Mouse (Mus musculus) thymus, adult 18-20 months (tissue): ENCODE data around the gene Grk2.

Experiments used
- DNase-seq, 2 experiments: peaks; one replicate each; pipeline ENCODE4 v3.0.0; 2022; ENCODE audit warnings: mixed read lengths in 2 of 2

Grk2 gene

GRCm38 (mm10) chr19:4302936-4303639 lies 2.9 kb downstream of the Grk2 start:
- DNase-seq, result peak in 1 of 2 experiments; percentile 41

- peak; percentile 74 to 86 for DNase-seq
These were observed 4.0 kb downstream of the Grk2 start for GRCm38 (mm10) chr19:4301735-4302651.

- peak in 1 of 2 experiments; percentile 31 for DNase-seq
These were observed 4.9 kb downstream of the Grk2 start for GRCm38 (mm10) chr19:4300852-4301734.

GRCm38 (mm10) chr19:4300271-4300704 lies 5.7 kb downstream of the Grk2 start:
- DNase-seq, result peak; percentile 75 to 88

- peak in 1 of 2 experiments; percentile 62 for DNase-seq
These were observed 6.3 kb downstream of the Grk2 start for GRCm38 (mm10) chr19:4299574-4300270.

GRCm38 (mm10) chr19:4299126-4299525 lies 6.9 kb downstream of the Grk2 start:
- DNase-seq, result no peak

- DNase-seq, result peak in 1 of 2 experiments; percentile 20
These were observed 7.5 kb downstream of the Grk2 start for GRCm38 (mm10) chr19:4298322-4299121.

- DNase-seq, result peak in 1 of 2 experiments; percentile 34
These were observed 8.2 kb downstream of the Grk2 start for GRCm38 (mm10) chr19:4297851-4298250.

- peak in 1 of 2 experiments; percentile 23 for DNase-seq
These were observed 9.4 kb downstream of the Grk2 start for GRCm38 (mm10) chr19:4296611-4297010.

GRCm38 (mm10) chr19:4295391-4295790 lies 10.6 kb downstream of the Grk2 start:
- no peak for DNase-seq

- peak; percentile 87 to 92 for DNase-seq
These were observed 11.5 kb downstream of the Grk2 start for GRCm38 (mm10) chr19:4294381-4295097.

- peak in 1 of 2 experiments; percentile 15 for DNase-seq
These were observed 14.9 kb downstream of the Grk2 start for GRCm38 (mm10) chr19:4291161-4291560.

- DNase-seq, result peak in 1 of 2 experiments; percentile 14
These were observed 15.3 kb downstream of the Grk2 start for GRCm38 (mm10) chr19:4290749-4291148.

GRCm38 (mm10) chr19:4283653-4284052 lies 22.4 kb downstream of the Grk2 start:
- DNase-seq, result no peak

- peak; percentile 83 to 89 for DNase-seq
These were observed 23.0 kb downstream of the Grk2 start, which contains the start of gene Ankrd13d for GRCm38 (mm10) chr19:4282898-4283553. Ankrd13d (minus strand) TSS chr19:4283137.

GRCm38 (mm10) chr19:4280425-4280824 lies 25.6 kb downstream of the Grk2 start:
- no peak for DNase-seq

GRCm38 (mm10) chr19:4279487-4279886 lies 26.5 kb downstream of the Grk2 start:
- DNase-seq, result no peak

GRCm38 (mm10) chr19:4270972-4271371 lies 35.0 kb downstream of the Grk2 start:
- no peak for DNase-seq

GRCm38 (mm10) chr19:4270187-4270586 lies 35.8 kb downstream of the Grk2 start:
- DNase-seq, result no peak
